Mouse (Mus musculus): ENCODE measurements around the gene Plppr1. TPM values are rescaled to one million over a fixed set of nuclear protein-coding genes. Genes with fewer than 3 reads are reported as not detected.

Gene Plppr1
- polyA plus RNA-seq, 1 experiment, result not detected

DNA sequence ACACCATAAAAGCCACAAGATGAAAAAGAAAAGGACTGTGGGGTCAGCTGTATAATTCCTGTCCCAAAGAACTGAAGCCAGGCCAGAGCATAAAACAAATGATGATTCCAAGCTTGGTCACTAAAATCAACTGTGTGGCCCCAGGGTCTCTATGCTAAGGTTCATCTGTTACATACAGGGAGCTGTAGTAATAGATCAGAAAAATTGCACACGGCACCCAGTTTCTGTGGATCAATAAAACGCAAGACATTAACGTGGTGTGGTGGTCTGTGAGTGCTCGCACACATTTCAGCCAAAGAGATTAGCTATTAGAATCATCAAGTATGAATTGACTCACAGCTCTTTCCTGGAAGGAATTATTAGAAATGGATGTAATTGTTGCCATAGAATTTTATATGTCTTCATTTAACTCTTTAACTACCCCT lies 43.7 kb downstream of the Plppr1 start:
- Histone ChIP-seq H3K4me3 (no peak overlapping the region), H3K36me3 (ENCODE audit: control insufficient read depth, insufficient read depth) (no peaks in the 10 kb centered on the region), H3K4me2 (ENCODE audit: low read depth) (no peak overlapping the region), H3ac (ENCODE audit: control insufficient read depth, insufficient read length) (no peak overlapping the region), H3K27me3 (ENCODE audit: control insufficient read depth, insufficient read depth, insufficient read length) (no peaks in the 10 kb centered on the region), H3K79me2 (ENCODE audit: control insufficient read depth, insufficient read depth) (no peaks in the 10 kb centered on the region)
- TF ChIP-seq USF1 (IDR thresholded peaks at IDR 0.05; ENCODE audit: low read depth) (no peak), E2F4 (IDR thresholded peaks at IDR 0.05; ENCODE audit: insufficient read depth) (no peak), MAX (IDR thresholded peaks at IDR 0.05; ENCODE audit: low read depth) (no peak), SRF (IDR thresholded peaks at IDR 0.05; ENCODE audit: control insufficient read depth, insufficient read length, low read depth) (no peak)

DNA sequence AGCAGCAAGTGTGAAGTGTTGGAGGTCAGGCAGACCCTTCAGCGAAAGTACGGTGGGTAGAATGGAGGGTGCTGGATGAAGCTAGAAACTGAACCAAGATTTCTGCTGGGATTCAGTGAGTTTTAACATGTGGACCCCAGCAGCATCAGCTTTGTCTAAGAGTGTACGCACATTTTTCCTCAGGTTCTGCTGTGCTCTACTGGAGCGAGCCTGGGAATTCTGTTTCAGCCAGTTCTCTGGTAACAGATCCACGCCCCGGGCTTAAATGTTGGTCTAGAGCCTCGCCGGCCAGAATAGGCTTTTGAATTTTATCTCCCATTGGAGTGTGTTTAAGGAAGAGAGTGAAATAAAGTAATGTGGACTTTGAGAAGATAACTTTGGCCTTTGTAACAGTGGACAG lies 45.8 kb downstream of the Plppr1 start:
- Histone ChIP-seq H3K4me3 (no peak overlapping the region), H3ac (ENCODE audit: control insufficient read depth, insufficient read length) (no peak overlapping the region), H3K4me2 (ENCODE audit: low read depth) (no peak overlapping the region), H3K27me3 (ENCODE audit: control insufficient read depth, insufficient read depth, insufficient read length) (no peaks in the 10 kb centered on the region), H3K36me3 (ENCODE audit: control insufficient read depth, insufficient read depth) (no peaks in the 10 kb centered on the region), H3K79me2 (ENCODE audit: control insufficient read depth, insufficient read depth) (no peaks in the 10 kb centered on the region)
- TF ChIP-seq SRF (IDR thresholded peaks at IDR 0.05; ENCODE audit: control insufficient read depth, insufficient read length, low read depth), result no peak
- no peak for TF ChIP-seq MAX (IDR thresholded peaks at IDR 0.05; ENCODE audit: low read depth)
- TF ChIP-seq REST (IDR thresholded peaks at IDR 0.05; ENCODE audit: insufficient read depth, insufficient read length), result no peak
- TF ChIP-seq TCF12 (IDR thresholded peaks at IDR 0.05; ENCODE audit: insufficient read depth, poor library complexity, severe bottlenecking), result no peak
- no peak for TF ChIP-seq CEBPB (IDR thresholded peaks at IDR 0.05; ENCODE audit: insufficient read depth, poor library complexity, severe bottlenecking)
- no peak for TF ChIP-seq E2F4 (IDR thresholded peaks at IDR 0.05; ENCODE audit: insufficient read depth)
- no peak for TF ChIP-seq USF1 (IDR thresholded peaks at IDR 0.05; ENCODE audit: low read depth)
- no peak for TF ChIP-seq MYOD1 (IDR thresholded peaks at IDR 0.05; ENCODE audit: control insufficient read depth in 1 of 3, insufficient read length in 2 of 3, low read depth in 2 of 3)
- no peak for TF ChIP-seq POLR2A (IDR thresholded peaks at IDR 0.05; ENCODE audit: insufficient read length, low read depth)
- no peak for TF ChIP-seq TCF3 (IDR thresholded peaks at IDR 0.05; ENCODE audit: insufficient read length, low read depth)
- no peak for TF ChIP-seq POLR2AphosphoS2 (IDR thresholded peaks at IDR 0.05; ENCODE audit: insufficient read length, low read depth)
- no peak for TF ChIP-seq MYOG (IDR thresholded peaks at IDR 0.05; ENCODE audit: control insufficient read depth in 1 of 3, insufficient read depth in 1 of 3, insufficient read length in 2 of 3, low read depth in 2 of 3)

- H3K27me3 ChIP-seq (ENCODE audit: control insufficient read depth, insufficient read depth, insufficient read length), result no peaks in the 10 kb centered on the region
- H3K79me2 ChIP-seq (ENCODE audit: control insufficient read depth, insufficient read depth), result no peaks in the 10 kb centered on the region
- TF ChIP-seq SRF (IDR thresholded peaks at IDR 0.05; ENCODE audit: control insufficient read depth, insufficient read length, low read depth), result no peak
- TF ChIP-seq POLR2A (IDR thresholded peaks at IDR 0.05; ENCODE audit: insufficient read length, low read depth), result no peak
- no peak for TF ChIP-seq E2F4 (IDR thresholded peaks at IDR 0.05; ENCODE audit: insufficient read depth)
- no peak for TF ChIP-seq USF1 (IDR thresholded peaks at IDR 0.05; ENCODE audit: low read depth)
- no peak for TF ChIP-seq CEBPB (IDR thresholded peaks at IDR 0.05; ENCODE audit: insufficient read depth, poor library complexity, severe bottlenecking)
- no peak for TF ChIP-seq TCF3 (IDR thresholded peaks at IDR 0.05; ENCODE audit: insufficient read length, low read depth)
- TF ChIP-seq POLR2AphosphoS2 (IDR thresholded peaks at IDR 0.05; ENCODE audit: insufficient read length, low read depth), result no peak
- TF ChIP-seq TCF12 (IDR thresholded peaks at IDR 0.05; ENCODE audit: insufficient read depth, poor library complexity, severe bottlenecking), result no peak
- TF ChIP-seq REST (IDR thresholded peaks at IDR 0.05; ENCODE audit: insufficient read depth, insufficient read length), result no peak
- TF ChIP-seq MYOD1 (IDR thresholded peaks at IDR 0.05; ENCODE audit: control insufficient read depth in 1 of 3, insufficient read length in 2 of 3, low read depth in 2 of 3), result no peak
- no peak for TF ChIP-seq MAX (IDR thresholded peaks at IDR 0.05; ENCODE audit: low read depth)
- no peak for TF ChIP-seq MYOG (IDR thresholded peaks at IDR 0.05; ENCODE audit: control insufficient read depth in 1 of 3, insufficient read depth in 1 of 3, insufficient read length in 2 of 3, low read depth in 2 of 3)
- H3K36me3 ChIP-seq (ENCODE audit: control insufficient read depth, insufficient read depth), result no peaks in the 10 kb centered on the region
- no peak overlapping the region for H3K4me3 ChIP-seq
- H3ac ChIP-seq (ENCODE audit: control insufficient read depth, insufficient read length), result no peak overlapping the region
- no peak overlapping the region for H3K4me2 ChIP-seq (ENCODE audit: low read depth)
These were observed 48.8 kb downstream of the Plppr1 start for GRCm38 (mm10) chr4:49107895-49108294.

DNA sequence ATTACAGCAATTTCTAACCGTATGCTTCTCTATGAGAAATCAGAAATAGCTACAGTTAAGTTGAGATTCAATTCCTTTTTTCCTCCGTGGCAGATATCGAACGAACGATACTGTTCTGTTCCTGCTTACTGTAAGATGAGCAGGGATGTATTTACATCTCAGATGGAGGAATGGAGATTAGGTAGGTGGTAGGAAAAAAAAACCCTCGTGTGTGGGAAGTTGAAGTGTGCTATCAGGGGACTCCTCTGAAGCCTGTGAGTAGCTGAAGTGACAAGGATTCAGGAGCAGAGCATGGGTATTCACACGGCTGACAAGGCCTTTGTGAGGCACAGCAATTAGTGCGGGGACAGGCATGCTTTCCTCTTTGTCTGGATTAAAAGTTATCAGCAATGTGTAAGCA lies 49.3 kb downstream of the Plppr1 start:
- Histone ChIP-seq H3K27me3 (ENCODE audit: control insufficient read depth, insufficient read depth, insufficient read length) (no peaks in the 10 kb centered on the region), H3K4me2 (ENCODE audit: low read depth) (no peak overlapping the region), H3K79me2 (ENCODE audit: control insufficient read depth, insufficient read depth) (no peaks in the 10 kb centered on the region), H3K36me3 (ENCODE audit: control insufficient read depth, insufficient read depth) (no peaks in the 10 kb centered on the region), H3K4me3 (no peak overlapping the region), H3ac (ENCODE audit: control insufficient read depth, insufficient read length) (no peak overlapping the region)
- TF ChIP-seq MYOG (IDR thresholded peaks at IDR 0.05; ENCODE audit: control insufficient read depth in 1 of 3, insufficient read depth in 1 of 3, insufficient read length in 2 of 3, low read depth in 2 of 3) (no peak), REST (IDR thresholded peaks at IDR 0.05; ENCODE audit: insufficient read depth, insufficient read length) (no peak), USF1 (IDR thresholded peaks at IDR 0.05; ENCODE audit: low read depth) (no peak), TCF12 (IDR thresholded peaks at IDR 0.05; ENCODE audit: insufficient read depth, poor library complexity, severe bottlenecking) (no peak), TCF3 (IDR thresholded peaks at IDR 0.05; ENCODE audit: insufficient read length, low read depth) (no peak), SRF (IDR thresholded peaks at IDR 0.05; ENCODE audit: control insufficient read depth, insufficient read length, low read depth) (no peak), MYOD1 (IDR thresholded peaks at IDR 0.05; ENCODE audit: control insufficient read depth in 1 of 3, insufficient read length in 2 of 3, low read depth in 2 of 3) (no peak), MAX (IDR thresholded peaks at IDR 0.05; ENCODE audit: low read depth) (no peak), CEBPB (IDR thresholded peaks at IDR 0.05; ENCODE audit: insufficient read depth, poor library complexity, severe bottlenecking) (no peak), E2F4 (IDR thresholded peaks at IDR 0.05; ENCODE audit: insufficient read depth) (no peak), POLR2A (IDR thresholded peaks at IDR 0.05; ENCODE audit: insufficient read length, low read depth) (no peak), POLR2AphosphoS2 (IDR thresholded peaks at IDR 0.05; ENCODE audit: insufficient read length, low read depth) (no peak)

- H3K36me3 ChIP-seq (ENCODE audit: control insufficient read depth, insufficient read depth), result no peaks in the 10 kb centered on the region
- H3K79me2 ChIP-seq (ENCODE audit: control insufficient read depth, insufficient read depth), result no peaks in the 10 kb centered on the region
- TF ChIP-seq POLR2AphosphoS2 (IDR thresholded peaks at IDR 0.05; ENCODE audit: insufficient read length, low read depth) (no peak), MYOD1 (IDR thresholded peaks at IDR 0.05; ENCODE audit: control insufficient read depth in 1 of 3, insufficient read length in 2 of 3, low read depth in 2 of 3) (no peak), CEBPB (IDR thresholded peaks at IDR 0.05; ENCODE audit: insufficient read depth, poor library complexity, severe bottlenecking) (no peak), E2F4 (IDR thresholded peaks at IDR 0.05; ENCODE audit: insufficient read depth) (no peak), POLR2A (IDR thresholded peaks at IDR 0.05; ENCODE audit: insufficient read length, low read depth) (no peak), MAX (IDR thresholded peaks at IDR 0.05; ENCODE audit: low read depth) (no peak), TCF3 (IDR thresholded peaks at IDR 0.05; ENCODE audit: insufficient read length, low read depth) (no peak), TCF12 (IDR thresholded peaks at IDR 0.05; ENCODE audit: insufficient read depth, poor library complexity, severe bottlenecking) (no peak), MYOG (IDR thresholded peaks at IDR 0.05; ENCODE audit: control insufficient read depth in 1 of 3, insufficient read depth in 1 of 3, insufficient read length in 2 of 3, low read depth in 2 of 3) (no peak), REST (IDR thresholded peaks at IDR 0.05; ENCODE audit: insufficient read depth, insufficient read length) (no peak), USF1 (IDR thresholded peaks at IDR 0.05; ENCODE audit: low read depth) (no peak), SRF (IDR thresholded peaks at IDR 0.05; ENCODE audit: control insufficient read depth, insufficient read length, low read depth) (no peak)
- no peak overlapping the region for H3K4me2 ChIP-seq (ENCODE audit: low read depth)
- no peaks in the 10 kb centered on the region for H3K27me3 ChIP-seq (ENCODE audit: control insufficient read depth, insufficient read depth, insufficient read length)
- H3K4me3 ChIP-seq, result no peak overlapping the region
- no peak overlapping the region for H3ac ChIP-seq (ENCODE audit: control insufficient read depth, insufficient read length)
These were observed 50.9 kb downstream of the Plppr1 start for GRCm38 (mm10) chr4:49109989-49110388.
